Mouse (Mus musculus) lung, postnatal 0 days (tissue): ENCODE measurements at regions not wholly inside any gene's neighbourhood (a gene's known extent, or its start where the extent isn't known, plus 50 kb on each side); places are given as distances from the start of the nearest gene placed in this dataset.

Experiments
- CTCF ChIP-seq: IDR thresholded peaks from 2 replicates; pipeline ENCODE4 v1.5.1; 2016; ENCODE audit warnings: antibody characterized with exemption, mild to moderate bottlenecking
- EP300 ChIP-seq: IDR thresholded peaks from 2 replicates; pipeline ENCODE4 v1.6.1; 2016; ENCODE audit warnings: antibody characterized with exemption, mild to moderate bottlenecking, control low read depth

DNA sequence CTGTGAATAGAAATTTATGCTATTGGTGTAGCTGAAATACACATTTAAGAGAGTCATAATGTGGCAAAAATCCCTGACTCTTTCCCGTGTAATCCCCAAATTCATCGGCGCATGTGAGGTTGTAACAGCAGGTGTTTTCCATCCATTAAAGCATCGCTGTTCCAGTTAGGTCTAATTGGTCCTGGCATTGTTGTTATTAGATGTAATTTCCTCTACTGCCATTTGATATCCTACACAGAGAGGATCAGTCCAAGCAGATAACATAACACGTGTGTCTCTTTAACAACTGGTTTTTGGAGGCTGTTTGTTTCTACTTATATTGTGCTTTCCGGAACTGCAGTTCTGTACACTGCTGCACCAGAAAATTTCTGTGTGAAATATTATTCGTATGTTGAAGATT, 101.8 kb downstream of the Vgll3 start:
- TF ChIP-seq CTCF (no peak), EP300 (no peak)
